Mouse (Mus musculus) testis, adult 2 months (tissue): ENCODE measurements around the gene Gpr149. TPM values are rescaled to one million over a fixed set of nuclear protein-coding genes. Genes with fewer than 3 reads are reported as not detected.

Experiments used
- H3K27ac ChIP-seq: fragments of 200-500 bp; 2 replicates; pipeline ENCODE4 v1.5.1; 2012; ENCODE audit warnings: low read depth, low read length; ENCODE audit not compliant: control insufficient read depth, insufficient read depth
- H3K27me3 ChIP-seq: fragments of 200-500 bp; 2 replicates; pipeline ENCODE4 v1.6.1; 2012; ENCODE audit warnings: mild to moderate bottlenecking, low read length, moderate library complexity; ENCODE audit not compliant: control insufficient read depth, insufficient read depth
- H3K36me3 ChIP-seq: fragments of 200-500 bp; 2 replicates; pipeline ENCODE4 v1.6.1; 2012; ENCODE audit warnings: mild to moderate bottlenecking, low read length; ENCODE audit not compliant: control insufficient read depth, insufficient read depth
- H3K4me1 ChIP-seq: fragments of 200-500 bp; 2 replicates; pipeline ENCODE4 v1.6.1; 2012; ENCODE audit warnings: low read length; ENCODE audit not compliant: control insufficient read depth, insufficient read depth
- H3K4me3 ChIP-seq: fragments of 200-500 bp; 2 replicates; pipeline ENCODE4 v1.5.1; 2012; ENCODE audit warnings: low read depth, mild to moderate bottlenecking, low read length, moderate library complexity, mixed read lengths; ENCODE audit not compliant: control insufficient read depth
- CTCF ChIP-seq: fragments of 200-500 bp; IDR thresholded peaks from 2 replicates; pipeline ENCODE4 v1.5.1; 2012; ENCODE audit warnings: low read depth, mild to moderate bottlenecking, inconsistent platforms, low read length, moderate library complexity; ENCODE audit not compliant: control insufficient read depth, insufficient read depth, insufficient replicate concordance
- POLR2A ChIP-seq: fragments of 200-500 bp; IDR thresholded peaks from 2 replicates; pipeline ENCODE4 v1.6.1; 2012; ENCODE audit warnings: low read depth, mild to moderate bottlenecking, inconsistent platforms, low read length, moderate library complexity; ENCODE audit not compliant: control insufficient read depth
- polyA plus RNA-seq: library from polyadenylated mRNA; depleted of rRNA; stranded (reverse); fragments of >200 nt; gene quantifications from 2 replicates; pipeline ENCODE4 v1.2.3, GENCODE M21; 2012; rRNA removed

Gpr149 gene
- polyA plus RNA-seq: not detected in 2 replicates

GRCm38 (mm10) chr3:62604973-62605372 lies at the start of gene Gpr149:
Gene Gpr149, minus strand, starts transcription at chr3:62605140.
- Histone ChIP-seq H3K4me3 (no peak within 1 kb of the TSS), H3K4me1 (peaks cover 2% of the 10 kb centered on the region; the same call in 1 of the 2 replicates), H3K27me3 (no peaks in the 10 kb centered on the region; the same call in 1 of the 2 replicates), H3K27ac (no peak within 1 kb of the TSS), H3K36me3 (no peaks in the 10 kb centered on the region)
- TF ChIP-seq POLR2A (no peak), CTCF (no peak)

GRCm38 (mm10) chr3:62650551-62650950 lies 45.6 kb upstream of the Gpr149 start:
- Histone ChIP-seq H3K27me3 (no peaks in the 10 kb centered on the region), H3K27ac (no peak overlapping the region), H3K4me3 (no peak overlapping the region), H3K4me1 (no peaks in the 10 kb centered on the region), H3K36me3 (no peaks in the 10 kb centered on the region)
- no peak for TF ChIP-seq POLR2A
- no peak for TF ChIP-seq CTCF

GRCm38 (mm10) chr3:62610861-62611260 lies 5.9 kb upstream of the Gpr149 start:
- H3K27ac ChIP-seq: no peak overlapping the region
- H3K4me3 ChIP-seq: no peak overlapping the region
- TF ChIP-seq CTCF (no peak), POLR2A (no peak)
- no peaks in the 10 kb centered on the region for H3K4me1 ChIP-seq
- H3K36me3 ChIP-seq: no peaks in the 10 kb centered on the region
- H3K27me3 ChIP-seq: no peaks in the 10 kb centered on the region

GRCm38 (mm10) chr3:62605931-62606330 lies 991 bp upstream of the Gpr149 start:
- Histone ChIP-seq H3K36me3 (no peaks in the 10 kb centered on the region), H3K4me3 (no peak overlapping the region), H3K4me1 (peaks cover 2% of the 10 kb centered on the region; the same call in 1 of the 2 replicates), H3K27me3 (no peaks in the 10 kb centered on the region; the same call in 1 of the 2 replicates), H3K27ac (no peak overlapping the region)
- TF ChIP-seq CTCF (no peak), POLR2A (no peak)

GRCm38 (mm10) chr3:62604047-62604391 lies 921 bp downstream of the Gpr149 start:
- Histone ChIP-seq H3K27me3 (no peaks in the 10 kb centered on the region; the same call in 1 of the 2 replicates), H3K4me1 (peaks cover 2% of the 10 kb centered on the region; the same call in 1 of the 2 replicates), H3K36me3 (no peaks in the 10 kb centered on the region), H3K4me3 (no peak overlapping the region; the same call in 1 of the 2 replicates), H3K27ac (no peak overlapping the region)
- TF ChIP-seq POLR2A (no peak), CTCF (no peak)

DNA sequence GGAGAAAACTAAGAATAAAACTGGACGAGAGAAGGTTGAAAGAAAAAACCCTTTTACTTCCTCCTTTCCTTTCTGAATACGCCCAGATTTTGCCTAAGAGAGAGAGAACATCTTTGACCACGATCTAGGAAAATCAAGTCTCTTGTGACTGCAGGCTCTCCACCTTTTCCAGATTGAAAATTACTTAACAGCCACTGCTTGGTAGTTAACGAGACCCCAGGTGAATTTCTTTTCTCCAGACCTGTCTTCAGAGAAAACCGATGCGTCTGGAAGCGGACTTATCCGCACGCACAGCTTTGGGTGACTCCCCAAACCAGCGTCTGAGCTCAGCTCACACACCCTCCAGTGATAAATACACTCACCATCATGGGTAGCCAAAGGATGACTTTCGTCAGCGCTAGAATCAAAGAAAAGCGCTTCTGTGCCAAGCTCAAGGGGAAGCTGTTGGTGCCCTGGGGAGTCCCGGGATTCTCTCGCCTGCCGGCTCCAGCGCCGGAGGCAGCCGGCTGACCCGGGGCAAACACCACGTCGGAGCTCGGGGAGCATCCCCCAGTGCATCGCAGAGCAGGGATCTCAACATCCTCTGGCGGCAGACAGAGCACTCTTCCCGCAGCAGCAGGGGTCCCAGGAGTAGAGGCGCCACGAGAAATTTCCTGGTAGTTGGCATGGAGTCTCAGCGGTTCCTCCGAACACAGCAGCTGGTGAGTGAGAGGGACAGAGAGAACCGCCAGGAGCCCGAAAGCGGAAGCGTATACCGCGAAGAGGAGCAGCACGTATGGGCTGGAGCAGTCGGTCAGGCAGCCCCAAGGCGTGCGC lies 1.5 kb downstream of the Gpr149 start:
- H3K27ac ChIP-seq: no peak overlapping the region

DNA sequence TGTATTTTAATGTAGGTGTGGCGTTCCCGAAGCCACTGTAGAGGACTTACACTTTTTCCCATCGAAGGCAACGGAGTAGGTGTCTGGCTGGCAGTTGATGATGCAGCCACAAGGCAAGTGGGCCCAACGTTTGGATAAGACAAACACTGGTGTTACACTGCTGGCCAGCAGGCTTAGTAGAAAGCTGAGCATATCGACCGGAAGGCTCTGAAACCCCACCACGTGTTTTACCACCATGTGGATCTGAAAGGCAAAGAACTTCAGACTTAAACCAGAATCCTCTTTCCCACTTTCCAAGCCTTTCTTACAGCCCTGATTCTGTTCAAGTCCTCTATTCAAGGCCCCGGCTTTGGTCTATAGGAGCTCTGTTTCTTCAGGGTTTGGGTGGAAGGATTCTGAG lies 2.5 kb downstream of the Gpr149 start:
- H3K27ac ChIP-seq: no peak overlapping the region
- TF ChIP-seq POLR2A (no peak), CTCF (no peak)
- no peak overlapping the region for H3K4me3 ChIP-seq
- H3K27me3 ChIP-seq: no peaks in the 10 kb centered on the region; the same call in 1 of the 2 replicates
- peaks cover 2% of the 10 kb centered on the region; the same call in 1 of the 2 replicates for H3K4me1 ChIP-seq
- H3K36me3 ChIP-seq: no peaks in the 10 kb centered on the region

More for the DNA sequence above, 1.5 kb downstream of the Gpr149 start:
- no peak for TF ChIP-seq CTCF
- no peak for TF ChIP-seq POLR2A
- peaks cover 2% of the 10 kb centered on the region; the same call in 1 of the 2 replicates for H3K4me1 ChIP-seq
- no peaks in the 10 kb centered on the region; the same call in 1 of the 2 replicates for H3K27me3 ChIP-seq
- H3K36me3 ChIP-seq: no peaks in the 10 kb centered on the region
- H3K4me3 ChIP-seq: no peak overlapping the region; the same call in 1 of the 2 replicates

DNA sequence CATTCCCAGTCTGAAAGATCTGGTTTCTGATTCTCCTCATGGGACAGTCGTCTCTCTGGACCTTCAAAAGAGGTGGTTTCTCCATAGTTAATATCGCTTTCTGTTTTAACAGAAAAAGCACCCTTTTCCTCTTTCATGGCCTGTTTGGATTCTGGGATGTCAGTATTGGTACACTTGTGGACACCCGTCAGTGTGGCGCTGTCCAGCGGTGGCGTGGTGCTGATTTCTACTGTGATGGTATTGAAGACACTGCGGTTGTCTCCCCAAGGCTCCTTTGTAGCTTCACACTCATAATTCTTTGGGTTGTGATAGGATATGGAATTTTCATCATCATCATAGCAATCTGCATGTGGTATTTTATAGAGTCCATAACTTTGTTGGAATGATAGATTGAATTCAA lies 10.1 kb downstream of the Gpr149 start:
- no peak overlapping the region for H3K27ac ChIP-seq
- no peaks in the 10 kb centered on the region for H3K36me3 ChIP-seq
- no peaks in the 10 kb centered on the region for H3K27me3 ChIP-seq
- no peaks in the 10 kb centered on the region for H3K4me1 ChIP-seq
- TF ChIP-seq CTCF (no peak), POLR2A (no peak)
- no peak overlapping the region for H3K4me3 ChIP-seq
